ENCODE assay signal across 8 mouse cellular contexts in the genomic region with DNA sequence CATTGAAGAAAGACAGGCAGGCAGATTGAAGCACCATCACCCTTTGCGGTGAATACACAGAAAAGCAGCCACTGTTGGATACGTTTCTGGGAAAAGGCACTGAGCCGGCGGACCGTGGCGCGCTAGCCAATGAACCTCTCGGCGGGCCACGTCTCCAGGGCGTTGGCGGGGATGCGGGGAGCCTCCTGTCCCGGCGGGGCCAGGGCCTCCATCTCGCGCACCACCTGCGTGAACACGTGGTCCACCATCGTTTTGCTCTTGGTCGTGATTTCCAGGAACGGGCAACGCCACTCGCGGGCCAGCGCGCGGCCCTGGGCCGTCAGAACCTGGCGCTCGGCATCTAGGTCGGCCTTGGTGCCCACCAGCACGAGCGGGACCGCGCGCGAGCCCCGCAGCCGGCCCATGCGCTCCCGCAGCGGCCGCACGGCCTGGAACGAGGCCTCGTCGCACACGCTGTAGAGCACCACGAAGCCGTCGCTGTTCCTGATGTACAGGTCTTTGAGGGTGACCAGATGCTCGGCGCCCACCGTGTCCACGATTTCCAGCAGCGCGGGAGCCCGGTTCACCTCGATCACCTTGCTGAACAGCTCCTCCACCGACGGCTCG. TPM values are rescaled to one million over a fixed set of nuclear protein-coding genes. Genes with fewer than 3 reads are reported as not detected.
A peak's percentile ranks its signal among the peaks of the same experiment; 100 is the strongest.
DNase-seq lines count a peak whose midpoint lies in the region; ATAC-seq and TF ChIP-seq lines count a peak whose summit lies in the region.

No protein-coding gene starts in this region.

- no peak for TF ChIP-seq CTCF in lung, embryonic 14.5 days (IDR thresholded peaks at IDR 0.05; ENCODE audit: low read depth)

- under 1% methylated on average over 63 of the region's 63 CpGs for WGBS in lung, embryonic 14.5 days
- WGBS in forebrain, embryonic 12.5 days: 1% methylated on average over 63 of the region's 63 CpGs
- under 1% methylated on average over 63 of the region's 63 CpGs for WGBS in limb, embryonic 12.5 days

- peaks cover 4% of the 10 kb centered on the region; the same call in 1 of the 2 replicates for H3K4me1 ChIP-seq in lung, embryonic 14.5 days (ENCODE audit: insufficient read depth)
- peaks cover 27% of the 10 kb centered on the region for H3K4me1 ChIP-seq in forebrain, embryonic 12.5 days
- H3K4me1 ChIP-seq in limb, embryonic 12.5 days (replicated peaks): peaks cover 43% of the 10 kb centered on the region

- no peaks in the 10 kb centered on the region for H3K9me3 ChIP-seq in lung, embryonic 14.5 days (ENCODE audit: low read depth, low read length)
- H3K9me3 ChIP-seq in forebrain, embryonic 12.5 days: no peaks in the 10 kb centered on the region
- H3K9me3 ChIP-seq in limb, embryonic 12.5 days: no peaks in the 10 kb centered on the region

- H3K4me3 ChIP-seq in lung, embryonic 14.5 days (ENCODE audit: low read depth, low read length): peak overlapping the region; percentile 50
- H3K4me3 ChIP-seq in forebrain, embryonic 12.5 days (replicated peaks): peak overlapping the region; percentile 40
- H3K4me3 ChIP-seq in limb, embryonic 12.5 days (replicated peaks): peak overlapping the region; percentile 52

- H3K27me3 ChIP-seq in lung, embryonic 14.5 days (ENCODE audit: insufficient read depth, low read length): peaks cover 34% of the 10 kb centered on the region
- peaks cover 71% of the 10 kb centered on the region for H3K27me3 ChIP-seq in forebrain, embryonic 12.5 days
- peaks cover 78% of the 10 kb centered on the region for H3K27me3 ChIP-seq in limb, embryonic 12.5 days

- no peak overlapping the region for H3K27ac ChIP-seq in lung, embryonic 14.5 days (ENCODE audit: low read depth)
- H3K27ac ChIP-seq in forebrain, embryonic 12.5 days: no peak overlapping the region
- no peak overlapping the region for H3K27ac ChIP-seq in limb, embryonic 12.5 days

- peak; percentile 36 for DNase-seq in lung, embryonic 14.5 days
- DNase-seq in lung, postnatal 4 days: no peak
- DNase-seq in retina, embryonic 14.5 days (ENCODE audit: low spot score): peak; percentile 35
- no peak for DNase-seq in right cerebral cortex, adult 2 months (ENCODE audit: low spot score in 2 of 2)
- DNase-seq in testis, postnatal 10 days (ENCODE audit: low spot score): no peak

- no peaks in the 10 kb centered on the region for H3K36me3 ChIP-seq in lung, embryonic 14.5 days (ENCODE audit: insufficient read depth)
- H3K36me3 ChIP-seq in forebrain, embryonic 12.5 days (replicated peaks): no peaks in the 10 kb centered on the region
- H3K36me3 ChIP-seq in limb, embryonic 12.5 days: no peaks in the 10 kb centered on the region

- peak; percentile 29; the same call in 1 of the 2 replicates for ATAC-seq in lung, embryonic 14.5 days (ENCODE audit: insufficient read depth)
- ATAC-seq in forebrain, embryonic 12.5 days (ENCODE audit: low FRiP score): peak; percentile 58
- ATAC-seq in limb, embryonic 12.5 days (ENCODE audit: insufficient number of reproducible peaks, insufficient read depth, low FRiP score, low TSS enrichment, low read depth): 0 out of 2 replicates have a peak, but pooled peaks have one; percentile 8
- ATAC-seq in inflammation-experienced regulatory T-cells, adult 6 months: no peak

- peak overlapping the region; percentile 59 for H3K9ac ChIP-seq in lung, embryonic 14.5 days
- peak overlapping the region; percentile 40; the same call in 1 of the 2 replicates for H3K9ac ChIP-seq in forebrain, embryonic 12.5 days
- peak overlapping the region; percentile 58 for H3K9ac ChIP-seq in limb, embryonic 12.5 days (replicated peaks)

- peak overlapping the region; percentile 91 for H3K4me2 ChIP-seq in lung, embryonic 14.5 days
- H3K4me2 ChIP-seq in forebrain, embryonic 12.5 days: peak overlapping the region; percentile 61
- H3K4me2 ChIP-seq in limb, embryonic 12.5 days: peak overlapping the region; percentile 87

RNA-seq across cellular contexts. Expression of a gene that starts 0.5 kb away (rescaled TPM):
- polyA plus RNA-seq in lung, embryonic 14.5 days (2014; fragmentation: Nextera tagmentation; extraction: Ambion mirVana): 8.1 and 10.8 TPM in 2 replicates
- polyA plus RNA-seq in forebrain, embryonic 12.5 days (2016; fragmentation: Nextera tagmentation; extraction: Ambion mirVana): 2.5 and 3.5 TPM in 2 replicates
- 11.0 and 12.8 TPM in 2 replicates for polyA plus RNA-seq in limb, embryonic 12.5 days (2016; fragmentation: Nextera tagmentation; extraction: Ambion mirVana)
- not detected for polyA plus RNA-seq in inflammation-experienced regulatory T-cells, adult 6 months (2017; shearing (Covaris generic))

RNA-seq across cellular contexts. Expression of a gene that starts 42.9 kb away (rescaled TPM):
- polyA plus RNA-seq in lung, embryonic 14.5 days (2014; fragmentation: Nextera tagmentation; extraction: Ambion mirVana): 2.0 and 3.4 TPM in 2 replicates
- polyA plus RNA-seq in forebrain, embryonic 12.5 days (2016; fragmentation: Nextera tagmentation; extraction: Ambion mirVana): 1.5 and 2.2 TPM in 2 replicates
- polyA plus RNA-seq in limb, embryonic 12.5 days (2016; fragmentation: Nextera tagmentation; extraction: Ambion mirVana): 4.1 and 5.3 TPM in 2 replicates
- polyA plus RNA-seq in inflammation-experienced regulatory T-cells, adult 6 months (2017; shearing (Covaris generic)): not detected

RNA-seq across cellular contexts. Expression of a gene that starts 52.7 kb away (rescaled TPM):
- polyA plus RNA-seq in lung, embryonic 14.5 days (2014; fragmentation: Nextera tagmentation; extraction: Ambion mirVana): 479 and 486 TPM in 2 replicates
- 734 and 738 TPM in 2 replicates for polyA plus RNA-seq in forebrain, embryonic 12.5 days (2016; fragmentation: Nextera tagmentation; extraction: Ambion mirVana)
- 663 and 718 TPM in 2 replicates for polyA plus RNA-seq in limb, embryonic 12.5 days (2016; fragmentation: Nextera tagmentation; extraction: Ambion mirVana)
- 100 to 1,000 TPM in 2 of 3 experiments, 10 to 100 TPM in 1; 80.7 to 196 (median 189) TPM for polyA plus RNA-seq in inflammation-experienced regulatory T-cells, adult 6 months (2017; shearing (Covaris generic))

Comparison
In these comparisons a context has a peak if more than half of its experiments do, and no peak if none do; other contexts are left out.
1. DNase-seq: peak in lung, embryonic 14.5 days (single experiment) and retina, embryonic 14.5 days (single experiment); none in lung, postnatal 4 days (0 of 2), right cerebral cortex, adult 2 months (0 of 2) and testis, postnatal 10 days (single experiment).
2. Peak in every context shown above with its lines, with median percentiles within 50 percentile points of each other: H3K4me2 ChIP-seq, H3K4me3 ChIP-seq and H3K9ac ChIP-seq.